Mouse (Mus musculus) gastrocnemius, adult 18-20 months (tissue): Measurements from ENCODE around the gene Ppa1. TPM values are rescaled to one million over a fixed set of nuclear protein-coding genes. Genes with fewer than 3 reads are reported as not detected.
A peak's percentile ranks its signal among the peaks of the same experiment; 100 is the strongest.
"Not testable (repeated sequence)": the region's sequence is repeated elsewhere in the genome, so short reads cannot be mapped to it uniquely, and the experiment has no call there.

Experiments used
- DNase-seq: peaks from one replicate; pipeline ENCODE4 v3.0.0; 2021; ENCODE audit warnings: low spot score
- long read RNA-seq, 2 experiments: library from polyadenylated mRNA; stranded (forward); transcript quantifications; one replicate each; pipeline ENCODE4 v2.0.0; 2021
- total RNA-seq, 2 experiments: library from RNA; stranded (reverse); gene quantifications; 2 replicates each; pipeline ENCODE4 v1.2.3; 2021

Gene Ppa1
- 10 to 100 TPM; 57.6 to 68.1 TPM for total RNA-seq
- long read RNA-seq, experiment 1, transcript Ppa1-201 (11 exons, 1,364 nt), result major isoform, 52 of 54 reads
- long read RNA-seq, experiment 1, partial matches to known transcripts, result 2 of 54 reads
- long read RNA-seq, experiment 1, other reads (novel, unspliced or antisense), result 0 of 54 reads
- long read RNA-seq, experiment 2, transcript Ppa1-201 (11 exons, 1,364 nt), result major isoform, 40 of 41 reads
- long read RNA-seq, experiment 2, partial matches to known transcripts, result 0 of 41 reads
- long read RNA-seq, experiment 2, other reads (novel, unspliced or antisense), result 1 of 41 reads

DNA sequence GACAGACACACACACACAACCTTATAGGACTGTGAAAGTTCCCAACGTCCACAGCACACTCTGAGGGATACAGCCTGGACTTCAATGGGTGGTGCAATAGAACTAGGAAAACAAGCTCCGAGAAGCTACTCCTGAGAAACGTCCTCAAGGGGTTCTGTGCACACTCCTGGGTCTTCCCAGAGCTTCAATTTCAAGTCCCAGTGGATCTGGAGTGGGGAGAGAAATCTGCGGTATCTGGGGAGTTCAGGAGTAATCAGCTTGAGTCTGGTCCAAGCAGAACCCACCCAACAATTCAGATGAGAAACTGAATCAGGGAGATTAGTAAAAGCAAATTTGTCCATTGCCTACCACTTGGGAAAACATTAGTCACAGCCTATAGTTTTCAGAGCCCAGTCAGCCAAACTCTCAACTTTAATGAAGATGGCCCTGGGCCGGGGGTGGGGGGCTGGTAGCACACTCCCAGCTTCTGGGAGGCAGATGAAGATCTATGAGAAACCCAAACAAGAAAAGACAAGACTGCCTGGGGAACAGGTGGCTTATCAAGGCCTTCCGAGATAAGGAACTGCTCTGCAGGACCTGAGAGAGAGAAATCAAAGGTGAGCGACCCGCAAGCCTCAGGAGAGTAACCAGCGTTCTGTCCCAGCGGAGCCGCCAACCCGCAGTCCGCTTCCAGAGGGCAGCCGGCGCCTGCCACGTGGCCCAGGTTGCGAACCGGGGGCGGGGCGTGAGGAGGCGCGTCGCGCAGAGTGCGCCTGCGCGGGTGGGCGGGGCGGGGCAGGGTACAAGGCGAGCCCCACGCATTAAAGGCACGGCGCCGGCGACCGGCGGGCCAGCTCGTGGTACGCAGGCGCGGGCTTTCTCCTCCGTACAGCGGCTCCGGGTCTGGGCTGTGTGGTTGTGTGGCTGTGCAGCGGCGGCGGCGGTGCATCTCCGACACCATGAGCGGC lies at the start of gene Ppa1:
Gene Ppa1 (plus strand): TSS at position 763 of the 947 bp plus-strand sequence.
- DNase-seq, result peak; percentile 85

DNA sequence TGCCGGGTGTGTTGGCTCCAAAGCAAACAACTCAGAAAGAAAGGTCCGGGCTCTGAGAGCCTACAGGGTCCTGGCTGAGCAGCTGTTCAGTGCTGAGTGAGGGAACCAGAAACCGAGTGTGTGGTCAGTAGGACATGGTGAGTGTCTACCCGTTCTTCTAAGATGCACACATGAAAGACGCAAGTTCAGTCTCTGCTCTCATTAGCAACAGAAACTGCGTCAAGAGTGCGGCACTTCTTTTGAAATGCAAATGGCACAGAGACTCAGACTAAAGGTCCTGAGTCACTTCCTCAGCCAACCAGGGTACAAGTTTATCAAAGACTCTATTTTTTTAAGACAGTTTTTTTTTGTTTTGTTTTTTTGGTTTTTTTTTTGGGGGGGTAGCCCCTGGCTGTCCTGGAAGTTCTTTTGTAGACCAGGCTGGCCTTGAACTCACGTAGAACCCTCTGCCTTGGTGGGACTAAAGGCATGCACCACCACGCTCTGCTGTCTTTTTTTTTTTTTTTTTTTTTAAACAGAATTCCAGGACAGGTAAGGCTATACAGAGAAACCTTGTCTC lies 48.7 kb upstream of the Ppa1 start:
- DNase-seq, result no peak

DNA sequence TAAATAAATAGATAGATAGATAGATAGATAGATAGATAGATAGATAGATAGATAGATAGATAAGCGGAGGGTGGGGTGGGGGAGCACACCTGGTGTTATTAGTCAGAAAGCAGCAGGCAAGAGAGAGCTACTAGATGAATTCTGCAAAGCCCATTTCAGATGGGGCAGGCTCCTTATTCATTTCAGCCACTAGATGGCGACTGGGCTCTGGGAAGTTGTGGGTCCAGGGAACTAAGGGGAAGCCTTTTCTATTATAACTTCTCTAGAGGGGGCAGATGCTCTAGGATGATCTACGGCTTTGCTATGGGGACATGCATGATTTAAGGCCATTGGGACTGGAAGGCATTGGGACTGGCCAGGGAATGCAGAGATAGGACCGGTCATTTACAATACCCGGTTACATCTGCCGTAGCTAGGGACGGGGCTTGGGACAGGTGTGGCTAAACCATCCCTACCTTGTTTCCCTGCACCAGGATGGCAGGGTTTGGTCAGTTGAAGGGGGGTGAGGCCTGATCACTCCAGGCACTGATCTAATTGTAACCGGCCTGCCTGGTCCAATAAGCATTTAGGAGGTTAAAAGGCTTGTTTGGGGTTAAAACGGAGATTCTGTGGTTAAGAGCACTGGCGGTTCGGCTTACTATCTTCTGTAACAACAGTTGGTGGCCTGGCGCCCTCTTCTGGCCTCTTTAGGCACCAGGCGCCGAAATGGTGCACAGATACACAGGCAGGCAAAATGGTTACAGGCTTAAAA lies 45.9 kb upstream of the Ppa1 start:
- peak; percentile 43 for DNase-seq

DNA sequence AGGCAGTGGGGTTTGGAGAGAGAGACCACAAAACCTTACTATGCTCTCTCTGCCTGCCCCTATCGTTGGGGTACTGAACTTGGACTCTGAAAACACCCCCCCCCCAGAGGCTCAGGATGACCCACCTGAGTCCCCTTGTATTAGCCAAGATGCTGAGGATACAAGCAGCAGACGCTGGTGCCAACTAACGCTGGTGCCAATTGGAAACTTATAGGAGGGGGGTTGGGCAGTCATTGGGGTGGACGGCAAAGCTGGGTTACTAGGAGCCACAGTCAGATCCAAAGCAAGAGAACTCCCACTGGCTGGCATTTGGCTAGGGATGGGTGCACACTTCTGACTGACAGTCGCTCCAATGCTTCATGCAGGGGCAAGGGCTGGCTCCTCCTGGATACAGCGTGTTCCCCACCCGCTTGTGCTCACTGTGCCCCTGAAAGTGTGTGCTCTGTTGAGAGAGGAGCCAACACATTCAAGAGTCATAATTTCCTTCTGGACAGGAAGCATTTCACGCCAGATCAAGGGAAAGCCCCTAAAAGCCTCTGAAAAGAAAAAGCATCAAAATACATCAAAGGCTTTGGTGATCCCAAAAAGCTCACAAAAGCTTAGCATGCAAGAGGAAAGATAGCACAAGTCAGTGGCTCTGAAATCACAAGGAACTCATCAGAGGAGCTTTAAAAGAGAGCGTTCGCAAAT lies 43.8 kb upstream of the Ppa1 start:
- no peak for DNase-seq

DNA sequence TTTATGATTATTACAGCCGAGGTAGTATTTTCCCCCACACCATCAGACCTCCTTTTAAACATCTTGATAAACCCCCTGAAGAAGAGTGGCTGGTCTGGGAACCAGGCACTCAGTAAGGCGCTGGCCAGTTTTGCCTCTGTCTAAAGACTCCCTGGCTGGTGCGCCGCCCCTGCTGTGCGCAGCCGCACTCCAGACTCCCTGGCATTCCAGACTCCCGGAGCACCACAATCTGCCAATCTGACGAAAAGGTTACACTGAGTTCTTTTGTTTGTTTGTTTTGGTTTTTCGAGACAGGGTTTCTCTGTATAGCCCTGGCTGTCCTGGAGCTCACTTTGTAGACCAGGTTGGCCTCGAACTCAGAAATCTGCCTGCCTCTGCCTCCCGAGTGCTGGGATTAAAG lies 43.0 kb upstream of the Ppa1 start:
- not testable (repeated sequence) for DNase-seq

DNA sequence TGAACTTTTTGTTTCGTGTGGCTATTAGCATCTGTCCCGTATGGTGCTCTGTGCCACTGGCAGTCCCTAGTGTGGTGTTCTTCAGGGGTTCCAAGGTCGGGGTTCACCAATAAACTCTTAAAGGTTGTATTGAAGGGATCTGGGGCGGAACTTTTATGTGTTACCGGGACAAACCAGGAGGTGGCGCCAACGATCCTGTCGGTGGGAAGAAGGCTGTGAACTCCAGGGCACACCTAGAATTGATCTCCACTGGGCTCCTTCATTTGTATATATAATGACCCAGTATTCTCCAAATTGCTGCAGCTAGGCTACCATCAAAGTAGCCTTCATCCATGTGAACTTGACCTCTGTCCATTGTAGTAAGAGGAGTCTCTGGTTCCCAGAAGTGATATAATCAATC lies 42.5 kb upstream of the Ppa1 start:
- peak; percentile 70 for DNase-seq

GRCm38 (mm10) chr10:61608233-61608632 lies 40.1 kb upstream of the Ppa1 start:
- no peak for DNase-seq

GRCm38 (mm10) chr10:61610650-61611235 lies 37.6 kb upstream of the Ppa1 start:
- DNase-seq, result peak; percentile 27

DNA sequence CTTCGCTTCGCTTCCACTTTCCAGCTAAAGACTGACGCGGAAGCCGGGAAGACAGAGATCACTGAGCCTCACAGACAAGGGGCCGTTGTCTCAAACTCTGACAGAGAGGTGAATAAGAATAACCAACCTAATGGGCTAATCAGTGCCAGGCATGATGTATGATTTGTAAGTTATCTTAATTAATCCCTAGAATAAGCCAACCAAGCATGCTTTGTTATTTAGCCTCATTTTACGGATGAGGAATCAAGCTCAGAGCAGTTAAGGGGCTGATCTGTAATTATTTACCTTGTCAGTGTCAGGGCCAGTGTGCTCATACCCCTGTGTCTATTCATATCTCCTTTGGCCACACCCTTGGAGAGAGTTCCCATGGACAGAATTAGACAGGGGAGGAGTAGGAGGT lies 34.0 kb upstream of the Ppa1 start:
- DNase-seq, result no peak

DNA sequence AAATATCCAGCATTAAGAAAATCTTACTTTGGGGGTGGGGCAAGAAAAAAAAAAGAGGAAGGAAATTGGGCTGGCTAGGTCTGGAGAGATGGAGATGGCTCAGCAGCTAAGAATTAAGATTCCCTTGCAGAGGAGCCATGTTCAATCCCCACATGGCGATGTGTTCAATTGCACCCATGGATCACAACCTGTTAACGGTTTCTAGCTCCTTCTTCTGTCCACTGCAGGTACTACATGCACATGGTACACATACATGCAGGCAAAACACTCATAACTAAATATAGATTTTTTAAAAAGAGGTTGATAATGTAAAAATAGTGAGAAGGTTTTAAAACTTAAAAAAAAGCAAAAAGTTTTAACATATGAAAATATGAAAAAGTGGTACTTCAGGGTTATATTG lies 29.8 kb upstream of the Ppa1 start:
- DNase-seq, result no peak

DNA sequence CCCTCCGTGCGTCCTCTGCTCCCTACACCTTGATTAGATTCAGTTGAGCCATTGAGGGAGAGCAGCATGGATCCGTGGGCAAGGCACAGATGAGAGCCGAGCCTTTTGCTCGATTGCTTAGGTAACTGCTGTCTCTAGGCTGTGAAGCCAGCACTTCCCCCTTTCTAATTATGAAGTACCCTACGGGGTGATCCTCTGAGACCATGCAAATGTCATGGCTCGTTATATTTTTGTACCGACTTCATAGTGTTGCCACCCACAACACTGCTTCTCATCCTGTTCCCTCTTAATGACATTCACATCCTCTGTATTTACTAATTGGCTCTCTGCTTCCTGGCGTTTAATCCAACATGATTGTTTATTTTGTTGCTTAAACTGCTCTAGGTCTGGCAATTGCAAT lies 26.7 kb upstream of the Ppa1 start:
- DNase-seq, result no peak

DNA sequence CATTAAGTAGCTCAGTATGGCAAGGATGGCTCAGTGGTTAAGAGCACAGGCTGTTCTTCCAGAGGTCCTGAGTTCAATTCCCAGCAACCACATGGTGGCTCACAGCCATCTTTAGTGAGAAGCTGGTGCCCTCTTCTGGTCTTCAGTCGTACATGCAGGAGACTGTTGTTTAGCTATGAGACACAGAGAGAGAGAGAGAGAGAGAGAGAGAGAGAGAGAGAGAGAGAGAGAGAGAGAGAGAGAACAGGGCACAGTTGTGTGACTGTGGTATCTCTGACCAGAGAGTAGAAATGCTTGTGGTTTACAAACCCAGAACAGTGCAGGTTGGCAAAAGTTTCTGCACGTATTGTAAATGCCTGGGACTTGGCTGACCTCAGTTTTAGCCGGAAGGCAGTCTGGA lies 24.5 kb upstream of the Ppa1 start:
- not testable (repeated sequence) for DNase-seq

DNA sequence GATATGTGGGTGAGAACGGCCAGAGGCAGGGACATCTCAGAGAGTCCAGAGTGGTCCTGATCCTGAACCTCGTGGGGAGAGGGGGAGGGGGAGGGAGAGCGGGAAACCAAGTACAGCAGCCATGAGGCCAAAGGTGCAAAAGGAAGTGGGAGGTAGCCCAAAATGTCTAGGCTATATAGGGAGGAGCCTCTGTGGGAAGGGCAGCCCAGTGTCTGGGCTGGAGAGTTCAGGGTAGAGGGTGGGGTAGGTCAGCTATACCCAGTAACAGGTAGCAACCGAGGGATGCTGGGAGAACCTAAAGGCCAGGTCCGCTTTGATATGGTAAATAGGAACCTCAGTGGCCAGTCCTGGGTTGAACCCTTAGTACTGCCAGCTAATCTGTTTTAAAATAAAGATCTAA lies 23.6 kb upstream of the Ppa1 start:
- DNase-seq, result no peak

DNA sequence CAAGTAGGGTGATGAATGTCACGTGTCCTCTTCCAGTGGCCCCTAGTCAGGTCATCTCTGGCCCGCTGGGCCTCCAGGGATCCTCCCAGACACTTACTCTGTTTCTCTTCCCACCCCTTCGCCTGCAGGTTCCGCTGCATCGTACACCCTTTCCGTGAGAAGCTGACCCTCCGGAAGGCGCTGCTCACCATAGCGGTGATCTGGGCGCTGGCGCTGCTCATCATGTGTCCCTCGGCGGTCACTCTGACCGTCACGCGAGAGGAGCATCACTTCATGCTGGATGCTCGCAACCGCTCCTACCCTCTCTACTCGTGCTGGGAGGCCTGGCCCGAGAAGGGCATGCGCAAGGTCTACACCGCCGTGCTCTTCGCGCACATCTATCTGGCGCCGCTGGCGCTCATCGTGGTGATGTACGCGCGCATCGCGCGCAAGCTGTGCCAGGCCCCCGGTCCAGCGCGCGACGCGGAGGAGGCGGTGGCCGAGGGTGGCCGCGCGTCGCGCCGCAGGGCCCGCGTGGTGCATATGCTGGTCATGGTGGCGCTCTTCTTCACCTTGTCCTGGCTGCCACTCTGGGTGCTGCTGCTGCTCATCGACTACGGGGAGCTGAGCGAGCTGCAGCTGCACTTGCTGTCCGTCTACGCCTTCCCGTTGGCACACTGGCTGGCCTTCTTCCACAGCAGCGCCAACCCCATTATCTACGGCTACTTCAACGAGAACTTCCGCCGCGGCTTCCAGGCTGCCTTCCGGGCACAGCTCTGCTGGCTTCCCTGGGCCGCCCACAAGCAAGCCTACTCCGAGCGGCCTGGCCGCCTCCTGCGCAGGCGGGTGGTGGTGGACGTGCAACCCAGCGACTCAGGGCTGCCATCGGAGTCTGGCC lies 22.7 kb upstream of the Ppa1 start:
- no peak for DNase-seq

DNA sequence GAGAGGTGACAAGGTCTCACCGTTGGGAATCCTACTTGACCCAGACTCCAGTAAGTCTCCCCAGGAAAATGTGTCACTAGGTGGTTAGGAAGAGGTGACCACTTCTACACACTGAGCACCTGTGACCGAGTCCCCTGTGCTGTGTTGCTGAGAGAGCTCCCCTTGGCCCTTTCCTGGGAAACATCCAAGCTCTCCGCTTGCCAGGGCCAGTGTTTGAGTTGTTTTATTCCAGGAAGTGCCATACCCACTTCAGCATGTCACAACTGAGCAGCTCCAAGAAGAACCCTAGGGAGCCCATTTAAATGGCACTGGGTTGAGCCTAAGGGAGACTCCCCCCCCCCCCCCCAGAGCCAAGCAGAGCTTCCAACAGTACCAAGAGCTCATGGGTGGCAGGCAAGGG lies 21.8 kb upstream of the Ppa1 start:
- DNase-seq, result no peak

DNA sequence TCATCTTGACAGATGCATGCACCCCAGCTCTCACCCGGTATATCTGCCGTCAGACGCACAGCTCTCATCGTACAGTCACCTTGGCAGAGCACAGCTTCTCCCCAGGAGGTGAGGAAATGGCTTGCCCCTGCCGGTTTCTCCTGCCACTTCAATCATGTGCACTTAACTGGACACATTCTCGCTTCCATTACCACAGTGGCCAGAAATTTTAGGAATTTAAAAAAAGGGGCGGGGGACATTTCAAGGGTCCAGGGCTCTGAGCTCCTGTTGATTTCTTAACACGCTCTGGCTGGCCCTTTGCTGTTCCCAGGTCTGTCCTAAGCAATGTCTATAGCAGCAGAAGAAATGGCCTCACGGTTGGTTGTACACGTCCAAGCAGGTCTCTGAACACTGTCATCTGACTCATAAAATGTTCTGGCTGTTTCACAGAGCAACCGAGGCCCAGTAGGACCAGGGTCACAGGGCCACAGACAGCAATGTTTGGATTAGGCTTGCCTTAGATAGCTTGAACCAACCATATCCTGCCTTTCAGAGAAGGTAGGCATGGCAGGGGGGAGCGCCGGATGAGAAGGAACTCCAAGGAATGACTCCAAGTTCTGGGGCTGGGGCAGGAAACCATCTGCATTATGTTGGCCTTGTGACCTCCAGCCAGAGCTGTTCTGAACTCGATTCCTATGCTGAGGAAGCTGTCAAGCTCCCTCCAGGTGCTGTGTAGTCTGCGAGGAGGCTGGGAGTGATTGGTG lies 21.0 kb upstream of the Ppa1 start:
- no peak for DNase-seq

- peak; percentile 84 for DNase-seq
Observed at GRCm38 (mm10) chr10:61627938-61628250, 20.5 kb upstream of the Ppa1 start.

DNA sequence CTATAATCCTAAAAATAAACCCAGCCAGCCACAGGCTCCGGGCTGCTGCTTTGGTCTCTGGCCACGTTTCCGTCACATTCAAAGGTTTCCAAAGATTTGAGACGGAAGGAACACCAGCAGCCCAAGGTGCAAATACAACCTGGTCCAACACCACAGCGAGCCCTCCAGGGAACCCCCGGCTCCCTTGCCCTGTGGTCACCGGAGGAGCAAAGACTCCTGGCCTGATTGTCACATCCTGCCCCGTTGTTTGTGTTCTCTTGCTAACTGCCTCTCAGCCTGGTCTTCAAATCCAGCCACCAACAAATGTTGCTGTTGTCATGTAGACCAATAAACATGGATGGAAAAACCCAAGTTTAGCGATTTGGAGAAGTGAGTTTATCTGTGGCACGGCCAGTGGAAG lies 15.9 kb upstream of the Ppa1 start:
- no peak for DNase-seq

DNA sequence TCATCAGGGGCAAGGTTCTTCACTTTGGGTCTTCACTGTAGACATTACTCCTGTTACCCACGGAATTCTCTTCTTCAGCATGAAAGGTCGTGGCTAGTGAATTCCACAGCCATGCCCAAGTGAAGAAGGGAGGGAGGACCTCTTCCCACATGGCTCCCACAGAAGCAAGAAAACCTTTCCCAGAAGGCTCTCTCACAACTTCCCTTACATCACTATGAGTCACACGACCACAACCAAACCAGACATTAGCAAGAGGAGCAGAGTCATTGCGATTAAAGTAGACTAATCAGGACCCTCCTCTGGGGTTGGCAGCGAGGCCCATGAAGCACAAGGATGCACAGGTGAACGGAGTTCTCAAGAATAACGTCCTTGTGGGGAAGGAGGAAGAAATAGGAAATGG lies 11.3 kb upstream of the Ppa1 start:
- DNase-seq, result no peak
